Mouse (Mus musculus) A20 (cell line): ENCODE results near the gene Gm6760.

Source experiments
- DNase-seq: peaks from one replicate; pipeline ENCODE4 v3.0.0-alpha.2; 2011; ENCODE audit warnings: low read depth, low spot score

The Gm6760 gene

DNA sequence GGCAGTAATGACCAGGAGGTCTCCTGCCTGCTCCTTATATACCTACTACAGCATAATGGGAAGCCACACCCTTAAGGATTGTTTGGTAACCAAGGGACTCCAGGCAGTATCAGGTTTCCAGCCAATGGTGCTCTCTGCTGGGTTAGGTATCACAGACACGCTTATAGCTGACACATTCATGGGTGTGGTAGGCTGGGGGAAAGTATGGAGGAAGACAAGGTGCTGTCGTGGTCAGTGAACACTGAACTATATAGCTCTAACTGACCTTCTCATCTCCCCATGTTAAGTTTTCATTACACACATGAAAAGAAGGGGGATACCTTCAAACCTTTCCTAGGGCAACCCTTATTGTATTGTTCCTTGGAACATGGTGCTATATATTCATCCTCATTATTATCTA is at the start of gene Gm6760:
Gene Gm6760, minus strand, starts transcription at position 101 of the 400 bp plus-strand sequence.
- DNase-seq, result no peak

- no peak for DNase-seq
Observed at GRCm38 (mm10) chrX:64181246-64181645, 29.2 kb upstream of the Gm6760 start.

- no peak for DNase-seq
Observed at GRCm38 (mm10) chrX:64173248-64173647, 21.2 kb upstream of the Gm6760 start, which contains the start of gene 3830417A13Rik. Gene 3830417A13Rik (plus strand): TSS chrX:64173548.
